Mouse (Mus musculus) left cerebral cortex, adult 11 months (tissue): ENCODE data around the gene Map2k1.
"Not testable (repeated sequence)": the region's sequence is repeated elsewhere in the genome, so short reads cannot be mapped to it uniquely, and the experiment has no call there.

Source experiments
- DNase-seq: peaks from one replicate; pipeline ENCODE4 v3.0.0; 2022; ENCODE audit warnings: low spot score

Map2k1 gene

DNA sequence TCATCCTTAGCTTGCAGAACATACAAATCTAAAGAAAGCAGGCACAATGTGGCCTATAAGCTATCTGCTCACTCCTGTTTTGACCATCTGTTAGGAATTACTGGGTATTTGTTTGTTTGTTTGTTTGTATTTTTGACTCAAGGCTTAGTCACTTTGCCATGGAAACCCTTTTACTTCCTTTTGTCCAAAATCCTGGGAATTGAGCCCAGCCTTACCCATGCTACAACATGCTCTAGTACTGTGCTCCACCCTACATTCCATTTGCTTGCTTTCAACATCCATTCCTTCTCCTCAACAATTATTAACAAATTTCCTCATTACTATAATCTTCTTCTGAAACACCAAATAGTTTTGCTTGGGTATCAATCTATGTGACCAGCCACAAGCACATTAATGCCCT is 50.6 kb downstream of the Map2k1 start:
- no peak for DNase-seq

DNA sequence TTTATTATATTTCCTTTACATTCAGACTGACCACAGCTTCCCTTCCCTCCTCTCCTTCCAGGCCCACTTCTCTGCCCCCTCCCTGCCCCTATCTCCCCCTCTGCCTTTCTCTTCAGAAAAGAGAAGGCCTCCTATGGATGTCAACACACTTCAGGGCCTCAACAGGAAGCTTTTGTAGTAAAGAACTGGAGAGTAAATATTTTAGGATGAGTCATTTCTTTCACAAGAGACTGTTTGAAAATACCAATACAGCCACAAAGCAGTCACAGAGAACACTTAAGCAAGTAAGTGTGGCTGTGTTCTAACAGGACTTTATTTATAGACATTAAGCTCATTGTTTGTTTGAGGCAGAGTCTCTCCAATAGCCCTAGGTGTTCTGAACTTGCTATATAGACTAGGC is 51.1 kb downstream of the Map2k1 start:
- no peak for DNase-seq

DNA sequence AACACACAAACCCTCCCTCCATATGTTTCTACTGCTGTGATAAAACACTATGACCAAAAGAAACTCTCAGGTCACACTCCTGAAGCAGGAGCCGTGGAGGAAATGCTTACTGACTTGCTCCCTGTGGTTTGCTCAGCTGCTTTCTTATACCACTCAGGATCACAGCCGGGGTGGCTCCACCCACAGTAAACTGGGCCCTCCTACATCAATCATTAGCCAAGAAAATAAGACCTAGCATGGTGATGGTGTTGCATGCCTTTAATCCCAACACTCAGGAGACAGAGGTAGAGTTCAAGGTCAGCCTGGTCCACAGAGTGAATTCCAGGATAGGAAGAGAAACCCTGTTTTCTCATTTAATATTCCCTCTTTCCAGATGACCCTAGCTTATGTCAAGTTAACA is 53.5 kb downstream of the Map2k1 start:
- DNase-seq, result no peak

DNA sequence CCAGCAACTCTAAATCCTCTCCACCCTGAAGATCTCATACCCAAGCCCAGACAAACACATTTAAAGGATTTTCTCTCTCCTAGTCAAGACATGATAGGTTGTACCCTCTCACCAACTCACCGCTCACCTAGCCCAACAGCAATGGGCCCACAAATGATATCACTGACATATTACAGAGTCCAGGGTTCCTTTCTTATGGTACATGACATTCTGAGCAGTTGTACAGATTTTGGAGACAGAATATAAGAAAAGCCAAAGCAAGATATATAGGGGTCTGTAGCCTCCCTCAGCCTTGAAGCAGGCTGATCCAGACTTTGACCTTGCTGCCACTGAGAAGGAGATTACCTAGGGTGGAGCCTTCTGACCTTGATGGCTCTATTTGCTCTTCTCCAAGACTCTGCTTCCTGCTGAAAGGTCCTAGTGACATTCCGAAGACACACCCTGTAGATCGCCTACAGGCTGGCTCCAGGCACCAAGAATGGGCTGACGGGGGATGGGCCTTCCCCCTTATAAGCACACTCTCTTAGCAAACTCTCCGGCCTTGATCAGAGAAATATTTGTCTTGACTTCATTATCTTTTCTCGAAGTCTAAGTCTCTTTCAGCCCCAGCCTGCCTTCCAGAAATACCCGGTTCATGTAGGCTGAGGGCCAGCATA is 54.5 kb downstream of the Map2k1 start:
- DNase-seq, result not testable (repeated sequence)

DNA sequence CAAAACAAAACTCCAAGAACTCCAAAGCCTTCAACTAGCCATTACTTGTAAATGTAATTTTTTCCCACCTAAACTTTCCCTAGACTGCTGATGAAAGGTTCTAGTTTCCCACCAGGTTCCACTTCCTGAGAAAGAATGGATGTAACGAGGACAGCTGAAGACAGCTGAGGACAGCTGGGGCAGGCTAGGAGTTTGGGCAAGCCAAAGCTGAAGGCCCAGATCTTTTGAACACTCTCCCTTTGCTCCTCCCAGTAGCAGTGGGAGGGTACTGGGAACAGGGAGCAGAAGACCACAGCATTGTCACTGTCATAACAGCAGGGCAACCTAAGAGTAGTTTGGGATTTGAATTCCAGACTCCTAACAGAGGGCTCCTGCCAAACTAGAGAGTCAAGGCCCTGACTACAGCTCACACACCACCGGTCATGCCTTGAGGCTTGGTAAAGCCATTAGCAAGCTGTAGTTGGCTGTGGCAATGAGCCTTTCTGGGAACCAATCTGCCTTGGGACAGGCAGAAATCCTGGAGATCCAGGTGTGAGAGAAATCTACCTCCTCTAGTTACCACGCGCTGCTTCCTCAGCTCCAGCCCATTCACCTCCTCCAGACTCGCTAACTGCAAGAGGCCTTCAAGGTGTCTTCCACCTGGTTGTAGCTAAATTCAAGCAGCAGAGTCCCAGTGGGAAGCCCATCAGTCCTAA is 55.2 kb downstream of the Map2k1 start:
- DNase-seq, result no peak

DNA sequence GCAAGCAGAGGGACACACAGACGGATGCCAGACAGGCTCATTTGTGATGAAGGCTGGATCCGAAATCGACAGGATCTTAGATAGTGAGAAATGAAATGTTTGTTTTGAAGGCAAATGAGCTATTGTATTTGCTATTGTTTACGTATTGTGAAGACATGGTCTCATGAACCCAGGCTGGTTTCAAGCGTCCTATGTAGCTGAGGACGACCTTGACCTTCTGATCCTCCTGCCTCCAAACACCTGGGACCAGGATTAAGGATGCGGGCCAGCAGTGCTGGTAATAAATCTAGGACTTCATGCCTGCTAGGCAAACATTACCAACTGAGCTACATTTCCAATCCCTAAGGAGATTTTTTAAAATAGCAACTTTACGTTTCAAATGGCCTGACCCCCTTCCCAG is 55.9 kb downstream of the Map2k1 start:
- no peak for DNase-seq

DNA sequence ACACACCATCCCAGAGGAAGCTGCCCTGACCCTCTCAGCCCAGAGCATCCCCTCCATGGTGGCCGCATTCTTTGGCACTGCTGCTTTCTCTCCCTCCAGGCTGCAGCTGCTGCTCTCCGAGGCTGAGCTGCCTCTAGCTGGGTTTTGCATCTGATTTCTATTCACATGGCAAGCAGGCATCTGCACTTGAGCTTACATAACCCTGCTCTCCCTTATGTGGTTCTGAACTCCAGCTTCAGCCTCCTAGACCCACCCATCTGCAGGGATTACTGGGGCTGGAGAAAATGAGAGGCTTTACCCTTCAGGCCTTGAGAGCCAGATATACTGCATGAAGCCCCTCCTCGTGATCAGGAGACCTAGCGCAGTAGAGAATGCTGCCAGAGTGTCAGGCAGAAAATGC is 57.9 kb downstream of the Map2k1 start:
- peak; percentile 83 for DNase-seq

DNA sequence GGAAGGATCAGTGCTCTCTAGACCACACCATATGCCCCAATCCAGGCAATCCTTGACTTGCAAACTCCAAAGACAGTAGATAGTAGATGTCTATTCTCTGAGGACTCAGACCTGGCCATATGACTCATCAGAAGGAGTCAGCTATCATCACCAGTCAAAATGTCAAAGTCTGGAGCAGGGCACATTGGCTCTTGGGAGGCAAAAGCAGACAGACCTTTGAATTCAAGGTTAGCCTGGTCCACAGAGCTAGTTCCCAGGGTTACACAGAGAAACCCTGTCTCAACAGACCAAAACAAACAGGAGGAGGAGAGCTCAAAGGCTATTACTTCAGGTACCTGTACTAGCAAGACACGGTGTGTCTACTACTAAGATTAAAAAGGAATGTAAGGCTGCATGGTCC is 59.6 kb downstream of the Map2k1 start:
- DNase-seq, result no peak

DNA sequence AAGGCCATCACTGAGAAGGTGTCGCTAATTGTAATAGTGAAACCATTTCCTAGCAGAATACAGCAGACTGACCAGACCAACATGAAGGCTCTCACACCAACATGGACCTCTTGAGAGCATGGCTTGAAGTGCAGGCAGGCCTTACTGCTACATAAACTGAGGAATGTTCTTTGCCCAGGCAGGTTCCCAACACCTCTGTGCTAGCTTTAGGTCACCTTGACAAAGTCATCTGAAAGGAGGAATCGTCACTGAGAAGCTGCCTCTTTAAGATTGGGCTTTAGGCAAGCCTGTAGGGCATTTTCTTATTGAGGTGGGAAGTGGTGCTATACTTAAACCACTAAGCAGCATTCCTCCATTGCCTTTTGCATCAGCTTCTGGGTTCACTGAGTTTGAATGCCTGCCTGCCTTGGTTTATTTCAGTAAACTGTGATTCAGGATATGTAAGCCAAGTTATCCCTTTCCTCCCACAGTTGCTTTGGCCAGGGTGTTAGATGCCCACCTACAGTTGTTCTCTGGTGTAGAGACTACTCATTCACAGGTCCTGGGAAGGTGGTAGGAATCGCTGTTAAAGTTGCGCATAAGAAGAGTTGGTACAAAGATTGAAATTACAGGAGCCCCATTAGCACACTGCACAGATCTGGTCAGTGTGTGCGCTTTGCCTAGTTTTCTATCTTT is 69.1 kb downstream of the Map2k1 start:
- DNase-seq, result no peak

DNA sequence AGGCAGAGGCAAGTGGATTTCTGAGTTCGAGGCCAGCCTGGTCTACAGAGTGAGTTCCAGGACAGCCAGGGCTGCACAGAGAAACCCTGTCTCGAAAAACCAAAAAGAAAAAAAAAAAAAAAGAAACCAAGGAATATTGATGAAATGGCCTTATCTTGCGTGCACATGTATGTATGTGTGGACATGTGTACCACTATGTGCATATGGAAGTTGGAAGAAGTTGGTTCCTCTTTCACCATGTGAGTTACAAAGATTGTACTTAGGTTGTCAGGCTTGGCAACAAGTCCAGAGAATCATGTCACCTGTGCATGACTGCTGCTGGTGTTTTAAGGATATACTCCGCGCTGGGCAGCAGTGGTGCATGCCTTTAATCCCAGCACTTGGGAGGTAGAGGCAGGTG is 70.1 kb downstream of the Map2k1 start:
- DNase-seq, result not testable (repeated sequence)

DNA sequence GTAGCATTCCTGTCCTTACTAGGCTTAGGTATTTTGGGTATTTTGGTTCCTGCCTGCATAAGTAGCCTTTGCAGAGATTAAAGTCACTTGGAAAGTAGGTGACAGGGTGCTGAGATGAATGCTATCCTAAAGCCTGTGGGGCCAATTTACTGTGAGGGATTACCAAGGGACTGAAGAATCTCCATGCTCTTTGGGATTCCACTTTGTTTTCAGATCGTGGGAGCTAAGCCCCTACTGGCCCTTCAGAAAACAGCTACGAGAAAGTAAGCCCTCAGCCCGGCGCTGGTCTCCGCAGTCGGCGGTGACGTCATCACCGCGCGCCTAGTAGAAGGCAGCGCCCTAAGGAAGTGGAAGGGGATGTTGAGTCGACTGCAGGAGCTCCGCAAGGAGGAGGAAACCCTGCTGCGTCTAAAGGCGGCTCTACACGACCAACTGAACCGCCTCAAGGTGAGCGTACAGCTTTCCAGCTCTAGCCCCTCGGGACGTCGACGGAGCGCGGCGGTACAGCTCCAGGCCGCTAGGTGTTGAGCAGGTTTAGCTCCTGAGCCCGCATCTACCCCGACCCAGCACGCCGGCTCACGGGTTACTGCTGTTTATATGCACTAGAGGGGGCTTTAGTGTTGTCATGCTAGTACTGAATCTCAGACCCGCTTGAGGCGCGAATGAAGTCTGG is 74.3 kb downstream of the Map2k1 start, which contains the start of gene Snapc5:
TSS of gene Snapc5 (plus strand) at position 301 of the 673 bp plus-strand sequence.
- DNase-seq, result peak; percentile 89

DNA sequence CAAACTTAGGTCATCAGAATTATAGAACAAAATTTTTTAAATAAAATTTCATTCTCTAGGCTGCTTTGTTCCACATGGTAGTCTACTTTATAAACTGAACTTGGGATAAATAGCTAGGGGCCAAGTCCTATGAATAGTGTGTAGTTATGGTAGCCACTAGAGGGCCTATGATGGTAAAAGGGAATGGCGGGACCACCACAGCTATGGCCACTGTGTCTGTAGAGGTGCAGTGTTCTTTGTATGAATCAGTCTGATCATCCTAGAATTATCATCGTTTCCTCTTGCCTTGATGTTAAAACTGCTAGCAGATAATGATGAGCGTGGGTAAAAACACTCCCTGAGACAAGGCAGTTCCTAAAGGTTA is 74.8 kb downstream of the Map2k1 start:
- no peak for DNase-seq

DNA sequence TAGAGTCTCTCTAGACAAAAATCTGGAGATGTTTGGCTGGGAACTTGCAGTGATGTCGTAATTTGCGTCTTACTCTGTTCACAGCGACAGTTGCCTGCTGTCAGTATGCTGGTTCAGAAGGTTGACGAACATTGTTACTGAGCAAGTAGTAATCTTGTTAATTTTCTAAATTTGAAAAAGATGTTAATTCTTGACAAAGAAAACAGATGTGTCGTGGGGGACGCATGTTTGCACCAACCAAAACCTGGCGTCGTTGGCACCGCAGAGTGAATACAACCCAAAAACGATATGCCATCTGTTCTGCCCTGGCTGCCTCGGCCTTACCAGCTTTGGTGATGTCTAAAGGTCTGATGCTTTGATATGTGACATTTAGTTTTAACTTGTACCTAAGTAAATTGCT is 78.1 kb downstream of the Map2k1 start:
- no peak for DNase-seq

DNA sequence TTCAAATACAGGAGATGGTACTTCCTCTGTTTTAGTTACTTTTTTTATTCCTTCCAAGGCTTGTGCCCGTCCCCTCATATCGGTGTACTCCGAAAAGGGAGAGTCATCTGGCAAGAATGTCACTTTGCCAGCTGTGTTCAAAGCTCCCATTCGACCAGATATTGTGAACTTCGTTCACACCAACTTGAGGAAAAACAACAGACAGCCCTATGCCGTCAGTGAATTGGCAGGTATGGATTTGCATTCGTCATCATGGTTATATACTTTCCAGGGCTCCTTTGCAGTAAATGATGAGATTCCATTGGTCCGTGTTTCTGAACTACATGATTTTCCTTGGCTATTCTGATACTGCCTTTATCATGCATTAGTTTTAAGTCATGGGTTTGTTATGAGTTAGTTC is 78.7 kb downstream of the Map2k1 start:
- DNase-seq, result no peak

DNA sequence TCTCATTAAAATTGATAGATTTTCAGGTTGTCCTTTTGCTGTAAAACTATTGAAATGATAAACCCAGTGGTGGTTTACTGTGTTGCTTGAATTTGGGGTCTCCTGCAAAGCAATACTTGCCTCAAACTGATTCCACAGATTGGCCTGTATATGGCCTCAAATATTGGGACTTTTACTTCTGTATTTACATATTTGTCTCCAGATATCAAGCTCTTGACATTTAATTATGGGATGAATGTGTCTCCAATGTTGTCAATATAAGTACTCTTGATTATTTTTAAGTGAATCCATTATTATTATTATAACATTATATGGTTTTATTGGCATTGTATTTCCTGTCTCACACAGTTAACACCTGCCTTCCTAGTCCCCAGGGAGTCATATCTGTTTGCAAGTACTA is 79.1 kb downstream of the Map2k1 start:
- no peak for DNase-seq

DNA sequence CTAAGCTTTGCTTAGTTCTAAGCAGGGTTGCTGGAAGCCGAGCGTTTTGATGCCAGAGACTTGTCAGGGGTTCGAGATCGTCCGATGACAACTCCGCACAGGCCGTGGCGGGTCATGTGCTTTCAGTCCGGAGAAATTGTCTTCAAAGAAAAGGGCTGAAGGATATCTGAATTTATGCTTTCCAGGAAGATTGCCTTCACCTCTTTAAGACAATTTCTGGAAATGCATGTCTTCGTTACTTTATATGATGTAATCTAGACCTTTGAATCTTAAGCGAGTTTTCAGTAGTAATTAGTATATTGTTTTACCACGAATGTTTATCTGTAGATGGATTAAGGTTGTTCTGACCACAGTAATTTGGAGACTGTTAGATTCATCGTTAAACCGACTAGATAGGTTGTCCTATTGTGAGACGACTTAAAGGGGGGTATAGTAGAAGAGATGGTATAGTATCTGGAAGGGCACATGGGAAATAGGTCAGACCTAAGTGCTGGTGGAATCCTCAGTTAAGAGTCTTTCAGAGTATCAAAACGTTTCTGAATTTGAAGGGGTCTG is 79.7 kb downstream of the Map2k1 start:
- no peak for DNase-seq

DNA sequence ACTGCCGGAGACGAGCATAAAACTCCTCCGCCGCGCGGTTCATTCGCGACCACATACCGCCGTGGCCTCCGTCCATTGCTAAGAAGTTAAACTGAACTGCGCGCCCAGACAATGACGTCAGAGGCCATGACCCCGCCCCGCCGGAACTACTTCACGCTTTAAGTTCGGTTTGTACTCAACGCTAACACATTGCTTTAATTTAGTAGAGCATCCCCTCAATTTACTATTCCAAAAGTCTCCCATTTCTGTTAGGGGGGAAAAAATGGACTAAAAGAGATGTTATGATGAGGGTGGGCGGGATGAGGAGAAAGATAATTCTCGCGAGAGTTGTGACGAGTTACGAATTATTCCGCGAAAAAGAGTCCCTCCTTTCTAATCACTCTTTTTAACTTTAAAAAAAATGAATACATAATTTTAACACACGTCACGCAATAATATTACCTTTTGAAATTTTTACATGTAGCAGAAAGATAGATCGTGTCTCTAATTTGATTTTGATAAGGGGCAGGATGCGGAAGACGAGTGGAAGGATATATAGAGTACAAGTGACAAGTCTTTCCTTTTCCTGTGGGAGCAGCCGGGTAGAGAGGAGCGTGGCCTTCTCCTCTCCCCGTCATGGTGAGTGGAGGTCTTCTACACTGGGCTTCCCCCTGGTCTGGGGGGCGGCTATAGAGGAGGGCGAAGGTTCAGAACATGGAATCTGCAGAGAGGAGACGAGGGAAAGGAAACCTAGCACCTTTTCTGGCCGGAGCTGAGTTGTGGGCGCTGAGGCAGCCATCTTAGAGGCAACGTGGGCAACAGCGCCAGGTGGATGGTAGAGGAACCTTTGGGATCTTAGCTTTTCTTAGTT is 80.4 kb downstream of the Map2k1 start, which contains the start of the genes Zwilch and Rpl4:
TSS of gene Zwilch (minus strand) at position 289 of the 850 bp plus-strand sequence.
TSS of gene Rpl4 (plus strand) at position 560 of the 850 bp plus-strand sequence.
- peak; percentile 82 for DNase-seq

DNA sequence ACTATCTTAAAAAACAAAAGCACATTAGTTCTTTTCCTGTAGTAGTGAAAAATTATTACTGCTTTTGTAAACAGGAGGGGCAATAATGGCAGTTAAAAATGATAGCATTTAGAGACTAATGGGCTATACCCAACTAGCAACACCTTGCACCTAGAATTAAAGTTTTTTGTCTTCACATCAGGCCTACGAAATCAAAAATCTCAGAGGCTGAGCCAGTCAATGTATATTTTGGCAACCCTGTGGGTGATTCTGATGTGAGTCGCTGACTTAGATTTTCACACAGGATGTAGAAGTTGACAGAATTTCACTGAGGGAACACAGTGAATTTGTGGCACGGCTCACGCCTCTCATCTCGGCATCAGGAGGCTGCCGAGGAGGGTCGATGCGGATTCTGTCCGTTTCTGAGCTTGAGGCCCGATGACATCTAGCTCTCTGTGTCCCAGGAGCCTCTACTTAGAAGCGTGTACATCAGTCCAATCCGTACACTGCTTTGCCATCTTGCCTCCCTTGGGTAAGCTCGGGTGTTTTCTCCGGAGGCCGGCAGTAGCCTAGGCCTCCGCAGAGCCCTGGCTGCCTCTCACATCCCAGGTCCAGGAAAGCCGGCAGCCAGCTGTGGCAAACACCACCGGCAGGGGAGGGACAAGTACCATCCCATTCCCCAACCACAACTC is 81.2 kb downstream of the Map2k1 start:
- DNase-seq, result no peak

DNA sequence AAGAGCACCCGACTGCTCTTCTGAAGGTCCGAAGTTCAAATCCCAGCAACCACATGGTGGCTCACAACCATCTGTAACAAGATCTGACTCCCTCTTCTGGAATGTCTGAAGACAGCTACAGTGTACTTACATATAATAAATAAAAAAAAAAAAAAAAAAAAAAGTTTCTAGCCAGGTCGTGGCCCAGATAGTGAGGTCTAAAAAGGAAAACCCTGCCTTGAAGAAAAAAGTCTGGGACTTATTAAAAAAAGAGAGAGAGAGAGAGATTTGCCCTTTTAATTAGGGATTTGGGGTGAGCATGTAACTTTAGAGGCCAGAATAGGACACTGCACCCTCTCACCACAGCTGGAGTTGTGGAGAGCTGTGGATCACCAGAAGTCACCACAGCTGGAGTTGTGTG is 83.5 kb downstream of the Map2k1 start:
- DNase-seq, result not testable (repeated sequence)

DNA sequence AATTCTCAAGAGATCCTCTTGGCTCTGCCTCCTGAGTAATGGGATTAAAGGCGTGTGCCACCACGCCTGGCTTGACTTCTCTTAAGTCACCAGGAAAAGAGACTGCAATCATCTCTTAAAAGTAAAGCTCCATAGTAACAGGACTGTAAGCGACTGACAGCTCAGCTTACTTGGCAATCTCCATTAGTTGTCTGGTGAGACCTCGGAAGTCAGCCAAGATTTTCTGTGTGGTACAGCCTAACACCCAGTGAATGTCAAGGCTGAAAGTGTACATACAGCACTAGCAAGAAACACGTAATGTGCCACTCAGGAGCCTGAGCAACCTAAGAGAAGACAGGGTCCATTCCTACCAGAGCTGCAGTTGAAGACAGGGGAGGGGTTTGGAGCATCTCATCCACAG is 93.0 kb downstream of the Map2k1 start:
- no peak for DNase-seq

DNA sequence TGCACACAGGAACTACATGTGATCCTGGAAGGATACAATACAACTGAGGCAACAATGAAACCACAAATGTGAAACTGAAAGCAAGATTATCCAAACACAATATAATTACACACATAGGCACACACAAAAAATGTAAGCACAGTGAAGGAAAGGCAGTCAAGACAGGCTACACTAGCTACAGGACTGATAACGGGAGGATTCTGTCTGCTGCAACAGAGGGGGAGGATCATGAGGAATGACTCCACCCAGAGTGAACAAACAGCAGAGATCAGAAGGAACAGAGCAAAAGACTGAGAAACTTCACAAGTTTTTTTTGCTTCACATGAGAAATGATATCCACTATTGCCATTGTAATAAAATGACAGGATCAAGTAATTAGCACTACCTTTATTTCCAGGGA is 96.8 kb downstream of the Map2k1 start:
- no peak for DNase-seq
